Mouse (Mus musculus): ENCODE data around the gene Dnaic2. TPM values are rescaled to one million over a fixed set of nuclear protein-coding genes. Genes with fewer than 3 reads are reported as not detected.

The Dnaic2 gene
- total RNA-seq, 1 experiment from 2014 or later: not detected

DNA sequence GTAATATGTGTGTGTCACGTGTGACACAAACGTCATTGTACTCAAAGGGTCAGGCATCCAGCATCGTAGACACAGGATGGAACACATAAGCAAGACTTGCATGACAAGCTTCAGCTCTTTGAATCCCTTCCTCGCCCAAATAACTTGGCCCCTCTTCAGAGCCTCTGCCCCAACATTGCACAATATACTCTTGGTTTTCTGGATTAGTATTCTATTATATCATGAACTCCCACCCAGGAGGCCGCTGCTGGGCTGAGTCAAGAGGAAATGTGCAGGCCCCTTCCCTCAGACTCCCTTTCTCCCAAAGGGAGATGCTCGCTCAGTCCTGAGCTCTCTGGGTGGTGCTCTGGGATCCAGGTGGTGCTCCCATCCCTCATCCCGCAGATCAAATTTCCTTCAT, 28.7 kb upstream of the Dnaic2 start:
- no peak for ATAC-seq (replicated peaks; ENCODE audit: low read depth, poor library complexity, severe bottlenecking)

DNA sequence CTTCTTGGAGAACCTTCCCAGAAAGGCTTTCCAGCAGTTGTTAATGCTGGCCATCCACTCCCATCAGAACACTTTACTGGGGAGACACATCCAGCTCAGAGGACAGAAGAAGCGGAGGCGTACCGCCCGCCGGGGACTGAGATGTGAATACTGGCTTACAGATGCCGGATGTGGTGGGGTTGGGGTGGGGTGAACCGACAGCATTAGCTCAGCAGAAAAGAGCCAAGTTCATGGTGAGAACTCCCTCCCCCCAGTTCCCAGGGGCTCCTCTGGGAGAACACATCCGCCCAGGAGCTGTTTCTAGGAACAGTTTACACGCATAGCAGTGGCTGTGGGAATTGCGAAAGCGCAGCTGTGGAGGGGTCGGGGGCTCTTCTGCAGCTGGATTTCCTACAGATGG, 27.7 kb upstream of the Dnaic2 start:
- ATAC-seq (replicated peaks; ENCODE audit: low read depth, poor library complexity, severe bottlenecking): peak; percentile 74

DNA sequence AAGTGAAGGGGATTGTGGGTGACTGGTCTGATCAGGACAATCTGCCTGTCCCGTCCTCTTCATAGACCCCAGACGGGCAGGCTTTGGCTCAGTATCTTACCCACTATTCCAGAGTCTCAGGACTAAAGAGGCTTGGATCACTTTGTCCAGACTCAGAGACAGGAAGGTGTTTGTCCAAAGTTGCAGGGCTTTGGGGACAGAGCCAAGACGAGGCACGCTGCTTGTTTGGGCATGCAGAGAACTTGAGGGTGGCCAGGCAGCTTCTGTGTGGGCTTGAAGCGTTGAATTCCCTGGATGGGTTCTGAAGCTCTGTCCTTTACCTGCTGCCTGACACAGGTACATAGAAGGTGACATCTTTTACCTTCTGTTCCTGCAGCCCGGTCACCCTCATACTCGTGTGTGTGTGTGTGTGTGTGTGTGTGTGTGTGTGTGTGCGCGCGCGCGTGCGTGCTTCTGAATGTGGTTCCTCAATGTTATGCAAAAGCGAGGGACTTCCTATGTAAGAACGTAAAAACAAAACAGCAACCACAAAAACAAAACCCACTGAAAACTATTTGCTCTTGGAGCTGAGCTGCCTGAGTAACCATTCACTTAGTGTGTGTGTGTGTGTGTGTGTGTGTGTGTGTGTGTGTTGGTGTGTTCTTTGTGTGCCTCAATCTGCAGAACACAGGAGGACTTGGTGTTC, 24.8 kb upstream of the Dnaic2 start:
- ATAC-seq (replicated peaks; ENCODE audit: low read depth, poor library complexity, severe bottlenecking): 0 out of 2 replicates have a peak, but pooled peaks have one; percentile 26

DNA sequence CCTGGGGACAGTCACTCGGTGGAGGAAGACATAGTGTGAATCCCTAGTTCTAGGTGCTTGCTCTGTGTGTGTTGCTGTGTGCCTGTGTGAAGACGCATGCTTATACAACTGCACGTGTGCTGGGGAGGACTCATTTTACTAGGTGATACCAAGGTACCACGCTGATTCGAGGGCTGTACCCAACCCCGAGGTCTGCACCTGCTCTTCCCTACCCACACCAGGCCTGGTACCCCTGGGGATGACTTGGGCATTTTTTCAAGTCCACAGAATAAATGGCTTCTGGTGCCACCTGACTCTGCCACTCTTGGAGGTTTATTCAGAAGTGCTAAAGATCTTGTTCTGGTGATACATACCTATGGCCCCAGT, 24.2 kb upstream of the Dnaic2 start:
- no peak for ATAC-seq (replicated peaks; ENCODE audit: low read depth, poor library complexity, severe bottlenecking)

DNA sequence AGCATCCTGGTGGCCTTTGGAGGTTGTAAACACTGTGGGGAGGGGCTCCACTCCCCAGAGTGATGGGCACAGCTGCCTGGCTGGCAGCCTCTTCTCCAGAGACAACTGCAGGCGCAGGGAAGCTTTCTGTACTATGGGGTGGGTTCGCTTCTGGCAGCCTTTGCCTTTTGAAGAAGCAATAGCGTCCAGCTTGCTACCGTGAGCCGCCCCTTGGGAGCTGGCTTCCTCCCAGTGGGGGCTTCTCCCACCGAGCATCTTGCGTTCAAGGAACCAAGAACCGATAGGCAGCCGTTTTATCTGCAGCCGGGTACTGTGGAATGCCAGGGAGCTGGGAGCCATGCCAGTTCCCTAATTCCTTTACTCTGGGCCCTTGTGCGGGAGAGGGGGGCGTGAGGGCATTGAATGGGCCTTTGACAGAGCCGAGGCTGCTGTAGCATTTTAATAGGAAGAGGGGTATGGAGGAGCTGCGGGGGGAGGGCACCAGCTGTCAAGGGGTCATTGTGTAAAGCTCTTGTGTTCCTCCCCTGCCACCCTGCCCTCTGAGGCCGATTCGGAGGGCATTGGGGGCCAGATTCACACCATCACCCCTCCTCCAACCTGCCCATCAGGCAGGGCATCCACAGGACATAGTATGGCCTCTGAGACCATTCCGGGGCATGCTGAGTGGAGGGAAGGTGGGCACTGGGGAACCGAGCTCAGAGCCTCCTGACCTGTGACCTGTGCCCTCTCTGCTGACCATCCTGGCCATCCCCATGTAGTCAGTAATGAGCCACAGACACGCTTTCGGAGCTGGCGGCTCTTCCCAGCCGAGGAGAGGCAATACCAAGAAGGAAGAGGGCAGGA, 22.9 kb upstream of the Dnaic2 start:
- no peak for ATAC-seq (replicated peaks; ENCODE audit: low read depth, poor library complexity, severe bottlenecking)

DNA sequence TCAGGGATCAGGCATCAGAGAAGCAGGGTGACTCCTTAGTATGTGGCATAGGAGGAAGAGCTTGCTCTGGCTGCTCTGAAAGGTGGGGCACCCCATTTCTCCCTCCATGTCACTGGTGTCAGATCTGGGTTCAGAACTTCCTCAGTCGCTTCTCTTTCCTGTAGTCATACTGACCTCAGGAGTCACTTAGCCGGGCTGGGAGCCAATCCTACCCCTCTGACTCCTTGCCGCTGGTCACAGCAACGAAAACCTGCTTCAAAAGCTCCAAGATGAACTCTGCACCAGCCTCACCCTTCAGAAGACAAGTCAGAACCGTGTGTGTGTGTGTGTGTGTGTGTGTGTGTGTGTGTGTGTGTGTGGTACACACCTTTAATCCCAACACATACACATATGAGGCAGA, 20.9 kb upstream of the Dnaic2 start:
- ATAC-seq (replicated peaks; ENCODE audit: low read depth, poor library complexity, severe bottlenecking): peak; percentile 17; the same call in 1 of the 2 replicates

DNA sequence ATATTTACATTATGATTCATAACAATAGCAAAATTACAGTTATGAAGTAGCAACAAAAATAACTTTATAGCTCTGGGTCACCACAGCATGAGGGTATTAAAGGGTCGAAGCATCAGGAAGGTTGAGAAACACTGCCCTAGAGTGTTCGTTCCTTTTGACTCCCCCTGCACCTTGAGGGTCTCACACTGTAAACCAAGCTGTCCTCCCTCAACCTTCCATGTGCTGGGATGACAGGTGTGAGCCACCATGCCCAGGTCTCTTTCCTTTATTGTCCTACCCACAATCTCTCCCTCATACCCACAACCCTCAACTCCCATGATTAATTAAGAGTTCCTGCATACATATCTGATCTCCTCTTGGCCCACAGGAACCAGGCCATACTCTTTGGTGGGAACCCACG, 15.8 kb upstream of the Dnaic2 start:
- no peak for ATAC-seq (replicated peaks; ENCODE audit: low read depth, poor library complexity, severe bottlenecking)

DNA sequence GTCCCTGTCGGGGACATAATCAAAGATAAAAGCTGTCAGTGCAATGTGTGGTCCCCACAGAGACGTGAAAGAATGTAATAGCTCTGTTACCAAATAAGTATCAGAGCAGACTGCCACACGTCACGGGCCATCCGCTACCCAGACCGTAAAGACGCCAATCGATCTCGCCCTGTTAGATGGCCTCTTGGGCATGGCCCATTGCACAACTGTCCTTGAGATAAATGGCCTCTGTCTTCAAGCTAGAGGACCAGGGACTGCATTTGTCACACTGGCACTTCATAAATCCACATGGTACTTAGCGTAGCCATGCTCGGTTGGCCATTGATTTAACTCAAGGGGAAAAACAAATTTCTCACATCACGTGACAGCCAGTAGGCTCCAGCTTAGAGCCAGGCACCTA, 15.3 kb upstream of the Dnaic2 start:
- ATAC-seq (replicated peaks; ENCODE audit: low read depth, poor library complexity, severe bottlenecking): no peak

DNA sequence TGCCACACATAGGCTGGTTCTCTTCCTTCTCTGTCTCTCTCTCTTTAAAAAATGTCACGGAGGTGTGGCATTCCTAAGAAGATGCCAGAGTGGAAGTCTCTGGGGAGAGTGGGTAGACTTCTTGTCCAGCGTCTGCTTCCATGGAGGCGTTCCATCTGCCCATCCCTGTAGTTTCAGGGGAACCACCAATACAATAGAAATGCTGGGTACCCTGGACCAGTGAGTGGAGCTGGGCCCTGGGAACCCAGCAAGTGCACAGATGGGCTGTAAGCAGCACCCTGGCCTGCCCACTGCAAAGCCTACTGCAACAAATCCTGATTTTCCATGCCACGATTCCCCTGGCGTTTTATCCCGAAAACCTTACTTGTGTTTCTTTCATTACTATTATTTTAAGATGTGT, 12.7 kb upstream of the Dnaic2 start:
- ATAC-seq (replicated peaks; ENCODE audit: low read depth, poor library complexity, severe bottlenecking): no peak

DNA sequence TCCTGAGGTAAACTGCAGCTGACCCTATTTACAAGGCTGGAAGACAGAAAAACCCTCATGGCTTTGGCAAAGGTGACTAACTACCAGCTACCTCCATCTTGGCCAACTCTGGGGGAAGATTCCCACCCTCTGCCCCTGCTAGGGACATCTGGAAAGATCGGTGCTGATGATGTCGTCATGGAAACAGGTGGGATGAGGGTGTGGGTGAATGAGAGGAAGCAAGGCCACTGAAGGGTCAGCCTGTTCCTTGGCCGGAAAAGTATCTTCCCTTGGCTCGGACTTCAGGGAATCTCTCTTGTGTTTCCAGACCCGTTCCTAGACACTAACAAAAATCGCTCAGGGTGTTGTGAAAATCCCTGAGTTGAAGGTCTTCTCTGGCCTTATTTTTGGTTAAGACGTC, 11.7 kb upstream of the Dnaic2 start:
- ATAC-seq (replicated peaks; ENCODE audit: low read depth, poor library complexity, severe bottlenecking): no peak

DNA sequence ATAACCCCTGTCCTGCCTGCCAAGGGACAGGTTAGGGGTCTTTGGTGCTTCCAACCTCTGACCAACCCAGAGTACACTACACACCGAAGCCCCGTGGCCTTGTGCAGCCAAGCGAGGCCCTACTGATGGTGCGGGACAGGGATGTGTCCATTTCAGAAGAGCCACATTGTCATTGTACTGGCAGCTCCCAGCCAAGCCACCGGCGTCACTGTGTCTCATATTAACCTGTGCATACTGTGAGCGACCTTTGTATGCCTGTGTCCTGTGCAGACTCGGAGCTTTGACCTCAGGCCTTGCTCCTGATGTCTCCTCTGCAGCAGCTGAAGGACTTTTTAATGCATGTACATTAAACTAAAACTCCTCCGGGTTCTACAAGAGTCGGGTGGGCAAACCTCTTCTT, 6.7 kb upstream of the Dnaic2 start:
- ATAC-seq (replicated peaks; ENCODE audit: low read depth, poor library complexity, severe bottlenecking): no peak

DNA sequence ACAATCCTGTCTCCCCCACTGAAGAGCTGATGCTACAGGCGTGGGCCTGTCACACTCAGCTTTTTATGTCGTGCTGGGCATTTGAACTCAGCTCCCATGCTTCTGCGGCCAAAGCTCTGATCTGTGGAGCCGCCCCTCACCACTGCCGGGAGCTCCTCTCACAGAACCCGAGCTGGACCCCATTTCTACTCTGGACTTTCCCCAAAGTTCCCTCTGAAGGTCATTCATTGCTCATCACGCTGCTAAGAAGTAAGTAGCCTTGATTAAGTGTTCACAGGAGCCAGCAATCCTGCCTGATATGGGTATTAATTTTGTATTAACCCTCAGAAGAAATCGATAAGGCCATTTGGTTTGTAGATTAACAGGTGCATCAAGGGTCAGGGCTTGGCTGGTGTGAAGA, 4.8 kb upstream of the Dnaic2 start:
- ATAC-seq (replicated peaks; ENCODE audit: low read depth, poor library complexity, severe bottlenecking): no peak

DNA sequence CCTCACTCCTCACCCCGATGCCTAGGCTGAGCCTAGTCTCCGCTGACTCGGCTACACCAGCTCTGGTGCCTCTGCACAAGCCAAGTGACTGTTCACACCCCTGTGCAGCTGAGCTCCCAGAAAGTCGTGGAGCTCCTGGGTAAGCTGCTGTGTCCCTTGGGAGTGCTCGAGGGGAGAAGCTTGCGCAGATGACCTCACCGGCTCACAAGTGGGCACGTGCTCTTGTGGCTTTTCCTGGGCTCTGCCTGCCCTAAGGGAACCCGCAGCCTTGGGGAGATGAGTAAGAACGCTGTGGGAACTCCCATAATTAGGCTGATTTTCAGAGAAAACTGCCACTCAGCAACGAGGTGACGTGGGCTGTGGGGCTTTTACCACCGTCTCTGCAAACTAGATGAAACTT, 4.2 kb upstream of the Dnaic2 start:
- no peak for ATAC-seq (replicated peaks; ENCODE audit: low read depth, poor library complexity, severe bottlenecking)

DNA sequence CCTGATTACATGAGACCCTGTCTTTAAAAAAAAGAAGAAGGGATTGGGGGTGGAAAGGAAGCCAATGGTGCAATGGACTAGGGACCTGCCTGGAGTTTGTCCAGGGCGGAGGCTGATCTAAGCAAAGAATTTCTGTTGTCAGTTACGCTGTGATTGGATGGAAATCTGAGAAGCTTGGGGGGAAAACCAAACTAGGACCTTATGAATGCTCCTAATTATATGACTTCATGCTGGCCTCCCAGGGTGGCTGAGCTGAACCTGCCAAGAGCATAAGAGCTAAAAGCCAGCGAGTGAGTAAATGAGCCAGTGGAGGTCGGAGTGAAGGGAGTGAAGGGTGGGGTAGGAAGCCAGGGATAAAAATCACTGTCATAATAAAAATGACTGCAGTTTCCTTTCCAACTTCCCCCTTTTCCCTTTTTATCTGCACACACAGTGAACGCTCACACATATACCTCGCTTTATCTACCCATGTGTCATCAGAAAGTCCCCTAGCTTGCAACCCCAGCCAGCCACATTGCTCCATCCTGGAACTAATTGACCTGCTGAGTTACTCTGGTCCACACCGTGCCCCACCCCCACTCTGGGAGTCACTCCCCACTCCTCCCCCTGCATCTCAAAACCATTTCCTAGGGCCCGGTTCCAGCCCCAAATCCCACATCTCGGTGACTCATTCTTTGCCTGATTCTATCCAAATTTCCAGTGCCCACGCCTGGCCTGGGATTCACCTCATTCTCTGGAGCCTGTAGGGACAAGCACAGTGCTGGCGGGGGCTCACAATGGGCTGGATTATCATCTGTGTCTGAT, 2.2 kb upstream of the Dnaic2 start:
- ATAC-seq (replicated peaks; ENCODE audit: low read depth, poor library complexity, severe bottlenecking): peak; percentile 31; the same call in 1 of the 2 replicates

DNA sequence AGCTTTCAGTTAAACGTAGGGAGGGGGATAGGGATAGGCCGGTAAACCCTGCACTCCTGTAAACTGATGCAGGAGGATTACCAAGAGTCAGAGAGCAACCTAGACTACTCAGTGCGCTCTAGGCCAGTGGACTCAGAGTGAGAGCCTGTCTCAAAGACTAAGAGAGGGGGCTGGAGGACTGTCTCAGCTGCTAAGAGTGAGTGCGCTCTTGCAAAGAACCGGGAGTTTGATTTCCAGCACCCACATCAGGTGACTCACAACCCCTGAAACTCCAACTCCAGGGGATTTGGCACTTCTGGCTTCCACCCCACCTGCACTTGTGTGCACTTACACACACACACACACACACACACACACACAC, 598 bp downstream of the Dnaic2 start:
- ATAC-seq (replicated peaks; ENCODE audit: low read depth, poor library complexity, severe bottlenecking): no peak

DNA sequence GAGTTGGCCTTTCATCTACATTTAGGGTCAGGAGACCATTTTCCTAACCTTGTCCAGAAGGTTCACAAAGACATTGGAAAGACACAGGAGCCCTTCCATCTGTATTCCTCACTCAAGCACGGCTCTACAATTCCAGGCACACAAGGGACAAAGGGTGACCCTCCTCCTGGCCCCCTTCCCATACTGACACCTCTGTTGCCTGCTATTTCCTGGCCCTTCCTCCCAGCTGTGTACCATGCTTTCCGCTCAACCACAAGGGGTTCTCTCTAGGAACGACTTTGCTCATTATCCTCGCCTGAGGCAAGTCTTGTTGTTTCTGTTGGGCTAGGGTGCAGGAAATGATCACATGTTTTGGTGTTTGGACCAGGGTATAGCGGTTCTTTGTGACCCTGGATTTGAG, 1.1 kb downstream of the Dnaic2 start:
- ATAC-seq (replicated peaks; ENCODE audit: low read depth, poor library complexity, severe bottlenecking): no peak

DNA sequence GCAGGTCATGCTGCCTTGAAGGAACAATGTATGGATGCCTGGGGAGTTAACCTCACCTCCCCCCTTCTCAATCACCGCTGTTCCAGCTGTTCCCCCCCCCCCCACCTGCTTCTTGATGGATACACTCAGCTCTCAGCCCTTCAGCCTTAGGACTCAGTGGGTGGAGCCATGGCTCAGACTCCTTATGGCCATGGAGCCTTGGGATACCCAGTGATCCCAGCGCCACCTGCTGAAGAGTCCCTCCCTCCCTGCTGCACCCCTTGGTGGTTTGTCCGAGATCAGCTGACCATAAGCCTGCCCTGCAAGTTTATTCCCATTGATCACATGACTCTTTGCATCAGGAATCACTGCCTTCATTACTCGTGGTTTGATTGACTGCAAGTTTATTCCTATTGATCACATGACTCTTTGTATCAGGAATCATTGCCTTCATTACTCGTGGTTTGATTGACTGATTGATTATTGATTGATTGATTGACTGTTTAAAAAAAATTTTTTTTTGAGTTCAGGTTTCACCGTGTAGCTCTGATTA, 2.7 kb downstream of the Dnaic2 start:
- no peak for ATAC-seq (replicated peaks; ENCODE audit: low read depth, poor library complexity, severe bottlenecking)

DNA sequence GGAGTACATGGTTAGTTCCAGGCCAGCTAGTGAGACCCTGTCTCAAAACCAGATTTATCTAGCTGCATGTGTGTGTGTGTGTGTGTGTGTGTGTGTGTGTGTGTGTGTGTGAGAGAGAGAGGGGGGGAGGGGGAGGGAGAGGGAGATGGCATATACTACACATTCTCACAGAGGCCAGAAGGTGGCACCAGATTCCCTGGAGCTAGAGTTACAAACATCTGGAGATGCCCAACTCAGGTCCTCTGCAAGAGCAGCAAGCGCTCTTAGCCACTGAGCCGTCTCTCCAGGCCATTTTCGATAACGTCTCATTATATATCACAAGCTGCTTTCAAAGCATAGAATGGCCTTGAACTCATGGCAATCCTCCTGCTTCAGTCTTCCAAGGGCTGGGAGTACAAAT, 4.5 kb downstream of the Dnaic2 start:
- no peak for ATAC-seq (replicated peaks; ENCODE audit: low read depth, poor library complexity, severe bottlenecking)

DNA sequence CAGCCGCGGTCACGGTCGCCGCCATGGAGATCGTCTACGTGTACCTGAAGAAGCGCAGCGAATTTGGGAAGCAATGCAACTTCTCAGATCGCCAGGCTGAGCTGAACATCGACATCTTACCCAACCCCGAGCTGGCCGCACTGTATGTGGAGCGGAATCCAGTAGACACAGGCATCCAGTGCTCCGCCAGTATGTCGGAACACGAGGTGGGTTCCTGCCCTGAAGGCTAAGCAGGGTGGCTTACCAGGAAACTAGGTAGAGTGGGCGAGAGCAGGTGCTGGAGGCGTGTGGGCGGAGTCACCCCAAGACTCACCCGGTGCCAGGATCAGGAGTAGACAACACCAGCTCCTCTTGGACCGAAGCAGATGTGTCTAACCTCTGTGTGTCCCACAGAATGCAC, 5.7 kb downstream of the Dnaic2 start:
- ATAC-seq (replicated peaks; ENCODE audit: low read depth, poor library complexity, severe bottlenecking): no peak

DNA sequence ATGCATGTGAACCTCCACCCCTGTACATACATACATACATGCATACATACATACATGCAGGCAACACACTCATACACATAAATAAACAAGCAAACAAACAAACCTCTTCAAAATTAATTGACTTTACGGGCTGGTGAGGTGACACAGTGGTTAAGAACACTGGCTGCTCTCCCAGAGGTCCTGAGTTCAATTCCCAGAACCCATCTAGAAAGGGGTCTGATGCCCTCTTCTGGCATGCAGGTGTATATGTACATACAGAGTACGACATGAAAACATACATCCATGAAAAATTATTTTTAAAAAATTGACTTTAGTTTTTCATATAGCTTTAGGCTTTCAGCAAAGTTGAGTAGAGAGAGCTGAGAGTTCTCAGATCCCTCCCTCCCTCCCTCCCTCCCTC, 8.9 kb downstream of the Dnaic2 start:
- ATAC-seq (replicated peaks; ENCODE audit: low read depth, poor library complexity, severe bottlenecking): no peak

Data from common myeloid progenitor, adult 5-6 weeks (primary cell).